Mouse (Mus musculus) E14TG2a.4 (cell line): ENCODE data around the gene Exoc3.

Experiments used
- CTCF ChIP-seq: conservative IDR thresholded peaks from 2 replicates; pipeline ENCODE4 v1.5.1; 2014; ENCODE audit warnings: low read length
- NANOG ChIP-seq: IDR thresholded peaks from 2 replicates; pipeline ENCODE4 v1.6.1; 2014; ENCODE audit warnings: borderline replicate concordance, low read length, mixed read lengths

GRCm38 (mm10) chr13:74208317-74208985 is at the start of gene Exoc3:
- no peak for TF ChIP-seq CTCF
- TF ChIP-seq NANOG = no peak
